Mouse (Mus musculus): ENCODE measurements around the gene Pla2g3.
A peak's percentile ranks its signal among the peaks of the same experiment; 100 is the strongest.

Gene Pla2g3

GRCm38 (mm10) chr11:3494857-3495256, 6.8 kb downstream of the Pla2g3 start:
- DNase-seq (ENCODE audit: low spot score in 2 of 2), result no peak

DNA sequence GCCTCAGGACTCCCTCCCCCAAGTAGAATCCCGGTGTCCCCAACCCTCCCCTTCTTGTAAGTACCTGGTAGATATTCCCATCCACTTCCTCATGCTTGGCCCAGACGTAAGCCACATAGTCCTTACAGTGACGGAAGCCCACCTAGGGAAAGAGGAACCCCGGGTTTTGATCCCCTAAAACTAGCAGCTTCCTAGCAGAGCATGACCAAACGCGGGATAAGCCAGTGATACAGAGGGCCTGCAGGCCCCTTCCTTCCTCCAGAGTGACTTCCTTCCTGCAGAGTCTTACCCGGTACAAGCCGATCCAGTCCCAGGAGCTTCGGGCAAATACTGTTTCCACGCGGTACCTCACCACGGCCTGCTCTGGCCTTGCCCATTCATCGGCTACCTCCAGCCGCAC, 7.4 kb downstream of the Pla2g3 start:
- DNase-seq (ENCODE audit: low spot score in 2 of 2), result no peak

GRCm38 (mm10) chr11:3496756-3497155, 8.7 kb downstream of the Pla2g3 start:
- no peak for DNase-seq (ENCODE audit: low spot score in 2 of 2)

DNA sequence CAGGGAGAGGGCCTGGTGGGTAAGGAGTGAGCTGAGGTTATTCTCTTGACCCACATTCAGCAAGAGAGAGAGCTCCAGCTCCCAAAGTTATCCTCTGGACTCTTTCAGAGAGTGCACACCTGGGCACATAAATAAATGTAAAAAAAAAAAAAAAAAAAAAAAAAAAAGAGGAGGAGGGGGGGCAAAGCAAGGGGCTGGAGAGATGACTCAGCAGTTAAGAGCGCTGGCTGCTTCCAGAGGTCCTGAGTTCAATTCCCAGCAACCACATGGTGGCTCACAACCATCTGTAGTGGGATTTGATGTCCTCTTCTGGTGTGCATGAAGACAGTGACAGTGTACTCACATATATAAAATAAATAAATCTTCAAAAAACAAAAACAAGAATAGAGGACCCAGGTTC, 9.2 kb downstream of the Pla2g3 start:
- no peak for DNase-seq (ENCODE audit: low spot score in 2 of 2)

DNA sequence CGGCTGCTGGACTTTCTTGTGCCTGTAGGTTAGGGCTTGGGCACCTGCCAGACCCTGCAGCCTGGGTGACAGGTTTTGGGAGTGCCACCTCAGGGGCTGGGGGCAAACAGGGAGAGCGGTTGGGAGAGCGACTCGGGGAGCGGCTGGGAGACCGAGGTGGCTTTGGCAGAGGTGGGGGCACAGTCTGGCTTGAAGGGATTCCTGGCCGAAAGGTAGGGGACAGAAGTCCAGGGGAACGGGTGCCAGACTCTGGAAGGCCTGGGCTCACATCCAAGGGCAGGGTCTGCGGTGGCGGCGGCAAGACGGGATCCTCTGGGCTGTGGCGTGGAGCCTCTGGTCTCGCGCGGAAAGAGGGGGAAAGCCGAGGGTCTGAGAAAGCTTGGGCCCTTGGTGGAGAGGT, 14.0 kb downstream of the Pla2g3 start:
- DNase-seq (ENCODE audit: low spot score in 2 of 2), result no peak

- DNase-seq (ENCODE audit: low spot score in 2 of 2), result no peak
Observed at GRCm38 (mm10) chr11:3502459-3503072, 14.5 kb downstream of the Pla2g3 start.

DNA sequence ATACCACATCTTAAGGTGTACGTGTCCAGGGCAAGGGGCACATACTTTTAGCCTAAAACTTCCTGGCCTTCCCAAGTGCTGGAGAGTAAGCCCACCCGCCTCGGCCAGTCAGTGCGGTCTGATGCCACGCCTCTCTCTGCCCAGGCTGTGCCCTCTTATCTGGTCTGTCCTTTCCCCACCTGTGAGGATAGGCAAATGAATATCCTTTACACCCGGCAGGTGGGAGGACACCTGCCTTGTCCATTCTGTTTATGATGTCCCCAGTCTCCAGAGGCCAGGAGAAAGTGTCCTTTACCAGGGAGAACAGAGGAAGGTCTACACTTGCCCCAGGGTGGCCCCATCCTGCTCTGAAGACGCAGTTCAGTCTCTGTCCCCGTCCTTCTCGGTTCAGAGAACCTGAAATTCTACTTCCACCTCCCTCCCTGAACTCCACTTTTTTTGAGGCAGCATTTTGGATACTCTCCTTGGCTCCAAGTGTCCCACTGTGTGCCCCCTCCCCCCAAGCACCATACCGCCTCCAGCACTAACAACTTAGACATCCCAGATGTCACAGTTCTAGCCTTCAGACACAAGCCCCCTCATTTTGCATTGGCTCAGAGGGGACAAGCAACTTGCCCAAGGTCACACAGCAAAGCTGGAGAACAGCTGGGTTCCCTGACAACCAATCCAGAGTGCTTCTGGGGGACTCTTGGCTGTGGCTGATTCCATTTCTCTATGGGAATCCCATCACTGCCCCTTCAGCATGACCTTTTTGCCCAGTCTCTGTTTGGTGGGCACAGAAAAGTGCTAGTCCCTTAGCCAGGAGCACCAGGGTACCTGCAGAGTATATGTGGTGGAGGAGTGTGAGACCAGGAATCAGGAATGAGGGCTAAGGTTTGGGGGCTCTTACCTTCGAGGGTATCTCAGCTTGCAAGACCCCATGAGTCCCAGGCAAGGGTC, 15.9 kb downstream of the Pla2g3 start:
- DNase-seq (ENCODE audit: low spot score in 2 of 2), result no peak

DNA sequence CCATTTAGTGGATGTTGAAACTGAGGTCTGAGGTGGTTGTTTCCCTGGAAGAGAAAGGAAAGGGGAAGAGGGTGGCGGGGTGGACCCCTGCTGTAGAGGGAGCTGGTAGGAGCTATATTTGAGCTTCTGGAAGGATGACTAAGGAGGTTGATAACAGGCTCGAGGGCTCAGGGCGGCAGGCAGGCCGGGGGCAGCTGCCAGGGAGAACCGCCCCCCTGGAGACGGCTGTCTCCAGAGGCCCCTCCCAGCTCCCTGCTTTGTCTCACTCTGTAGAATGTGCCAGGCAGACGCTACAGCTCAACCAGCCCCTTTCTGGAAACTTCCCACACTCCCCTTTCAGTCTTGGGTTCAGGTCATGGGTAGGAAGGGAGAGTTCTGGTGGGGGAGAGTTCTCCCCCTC, 20.1 kb downstream of the Pla2g3 start:
- DNase-seq (ENCODE audit: low spot score in 2 of 2), result no peak

- no peak for DNase-seq (ENCODE audit: low spot score in 2 of 2)
Observed at GRCm38 (mm10) chr11:3509181-3510085, 21.3 kb downstream of the Pla2g3 start.

- no peak for DNase-seq (ENCODE audit: low spot score in 2 of 2)
Observed at GRCm38 (mm10) chr11:3510321-3510720, 22.2 kb downstream of the Pla2g3 start.

DNA sequence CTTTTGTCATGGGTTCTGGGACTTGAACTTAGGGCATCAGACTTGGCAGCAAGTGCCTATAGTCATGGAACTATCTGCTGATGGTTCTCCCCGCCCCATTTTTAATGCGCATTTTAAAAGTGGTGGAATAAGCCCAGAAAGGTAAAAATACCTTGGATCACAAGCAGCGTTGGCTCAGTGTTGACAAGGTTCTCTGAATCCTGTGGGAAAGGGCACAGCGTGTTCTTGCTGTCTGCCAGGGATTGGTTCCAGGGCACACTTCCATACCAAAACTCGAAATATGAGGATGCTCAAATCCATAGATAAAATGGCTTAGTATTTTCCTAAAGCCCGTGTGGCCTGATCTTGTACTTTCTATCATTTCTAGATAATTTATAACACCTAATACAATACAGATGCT, 25.2 kb downstream of the Pla2g3 start:
- DNase-seq (ENCODE audit: low spot score in 2 of 2), result no peak

- DNase-seq (ENCODE audit: low spot score in 2 of 2), result peak; percentile 94
Observed at GRCm38 (mm10) chr11:3514529-3515054, 26.5 kb downstream of the Pla2g3 start, which contains the start of gene Selenom. TSS of gene Selenom (plus strand) at chr11:3514684.

DNA sequence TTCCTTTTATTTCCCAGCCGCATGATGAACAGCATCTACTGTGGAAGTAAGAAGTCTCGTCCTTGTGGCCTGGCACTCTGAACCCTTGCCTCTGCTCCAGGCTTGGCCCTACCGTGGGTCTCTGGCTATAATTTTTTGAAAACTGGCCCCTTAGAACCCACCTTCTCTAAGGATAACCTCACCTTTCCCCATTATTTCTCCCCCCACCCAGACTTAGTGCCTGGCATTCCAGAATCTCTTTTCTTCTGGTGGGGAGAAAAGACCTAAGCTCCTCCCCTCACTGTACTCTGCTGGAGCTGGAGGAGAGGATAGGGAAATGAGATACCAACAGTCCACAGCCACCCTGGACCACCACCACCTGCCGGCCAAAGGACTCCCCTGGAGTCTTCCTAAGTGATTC, 27.1 kb downstream of the Pla2g3 start:
- no peak for DNase-seq (ENCODE audit: low spot score in 2 of 2)

DNA sequence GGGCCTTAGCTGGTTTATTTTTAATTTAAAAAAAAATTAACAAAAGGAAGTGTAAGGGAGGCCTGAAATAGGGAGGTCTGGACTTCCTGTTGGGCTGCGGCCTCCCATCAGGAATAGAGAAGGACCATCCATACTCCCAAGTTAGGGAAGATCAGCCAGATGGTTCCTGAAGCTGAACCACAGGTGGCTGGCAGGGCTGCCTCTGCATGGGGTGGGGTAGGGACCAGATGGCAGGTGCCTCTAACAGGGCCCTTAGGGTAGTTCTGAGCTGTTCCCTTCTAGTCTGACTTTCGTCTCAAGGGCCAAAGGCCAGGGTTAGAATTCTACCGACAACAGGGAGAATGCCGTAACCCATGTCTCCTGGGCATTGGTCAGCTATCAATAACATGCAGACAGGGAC, 27.6 kb downstream of the Pla2g3 start:
- DNase-seq (ENCODE audit: low spot score in 2 of 2), result no peak

DNA sequence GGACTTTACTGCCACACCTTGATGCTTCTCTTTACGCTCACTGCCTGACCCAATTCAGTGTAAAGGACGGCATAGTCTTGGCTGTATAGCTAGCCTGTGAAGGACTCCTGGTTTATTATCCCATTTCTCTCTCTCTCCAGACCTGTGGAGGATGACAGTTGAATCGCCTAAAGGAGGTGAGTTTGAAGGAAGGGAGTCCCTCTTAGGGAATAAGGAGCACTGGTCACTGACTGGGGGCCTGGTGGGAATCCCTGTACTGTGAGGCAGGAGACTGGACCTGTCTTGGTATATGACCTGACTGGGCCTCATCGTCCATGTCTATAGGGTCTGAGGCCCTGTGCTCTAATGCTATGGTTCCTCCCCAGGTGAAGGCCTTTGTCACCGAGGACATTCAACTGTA, 28.0 kb downstream of the Pla2g3 start:
- DNase-seq (ENCODE audit: low spot score in 2 of 2), result no peak

DNA sequence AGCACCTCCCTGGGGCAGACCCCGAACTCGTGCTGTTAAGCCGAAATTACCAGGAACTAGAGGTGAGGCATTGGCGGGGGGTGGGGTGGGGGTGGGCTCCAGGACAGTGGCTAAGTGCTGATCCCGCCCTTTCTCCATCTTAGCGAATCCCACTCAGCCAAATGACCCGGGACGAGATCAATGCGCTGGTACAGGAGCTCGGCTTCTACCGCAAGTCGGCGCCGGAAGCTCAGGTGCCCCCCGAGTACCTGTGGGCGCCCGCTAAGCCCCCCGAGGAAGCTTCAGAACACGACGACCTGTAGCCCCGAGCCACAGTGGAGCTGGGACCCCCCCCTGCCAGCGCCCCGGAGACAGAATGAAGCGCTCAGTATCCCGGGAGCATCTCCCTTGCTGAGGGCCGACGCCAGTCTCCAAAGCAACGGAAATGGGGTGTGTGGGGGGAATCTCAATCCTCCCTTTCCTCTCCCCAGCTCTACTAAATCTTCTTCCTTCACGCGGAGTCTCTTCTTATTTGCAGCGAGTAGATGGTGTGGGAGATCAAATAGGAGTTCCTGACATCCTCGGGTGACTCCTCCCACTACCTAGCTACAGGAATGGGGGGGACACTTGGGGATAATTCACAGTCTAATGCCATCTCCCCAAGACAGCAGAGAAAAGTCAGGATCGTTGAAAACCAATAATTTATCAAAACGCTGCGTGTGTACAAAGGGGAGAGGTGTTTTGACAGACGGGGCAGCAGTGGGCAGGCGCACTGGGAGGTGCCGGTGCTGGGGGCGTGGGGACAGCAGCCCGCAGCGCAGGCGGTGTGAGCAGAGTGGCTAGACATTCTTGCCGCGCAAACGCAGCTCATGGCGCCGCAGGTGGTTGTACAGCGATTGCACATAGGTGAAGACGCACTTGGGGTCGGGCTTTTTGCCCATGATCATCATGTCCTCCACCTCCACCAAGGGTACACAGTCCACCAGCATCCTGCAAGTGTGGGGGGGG, 29.1 kb downstream of the Pla2g3 start:
- no peak for DNase-seq (ENCODE audit: low spot score in 2 of 2)

DNA sequence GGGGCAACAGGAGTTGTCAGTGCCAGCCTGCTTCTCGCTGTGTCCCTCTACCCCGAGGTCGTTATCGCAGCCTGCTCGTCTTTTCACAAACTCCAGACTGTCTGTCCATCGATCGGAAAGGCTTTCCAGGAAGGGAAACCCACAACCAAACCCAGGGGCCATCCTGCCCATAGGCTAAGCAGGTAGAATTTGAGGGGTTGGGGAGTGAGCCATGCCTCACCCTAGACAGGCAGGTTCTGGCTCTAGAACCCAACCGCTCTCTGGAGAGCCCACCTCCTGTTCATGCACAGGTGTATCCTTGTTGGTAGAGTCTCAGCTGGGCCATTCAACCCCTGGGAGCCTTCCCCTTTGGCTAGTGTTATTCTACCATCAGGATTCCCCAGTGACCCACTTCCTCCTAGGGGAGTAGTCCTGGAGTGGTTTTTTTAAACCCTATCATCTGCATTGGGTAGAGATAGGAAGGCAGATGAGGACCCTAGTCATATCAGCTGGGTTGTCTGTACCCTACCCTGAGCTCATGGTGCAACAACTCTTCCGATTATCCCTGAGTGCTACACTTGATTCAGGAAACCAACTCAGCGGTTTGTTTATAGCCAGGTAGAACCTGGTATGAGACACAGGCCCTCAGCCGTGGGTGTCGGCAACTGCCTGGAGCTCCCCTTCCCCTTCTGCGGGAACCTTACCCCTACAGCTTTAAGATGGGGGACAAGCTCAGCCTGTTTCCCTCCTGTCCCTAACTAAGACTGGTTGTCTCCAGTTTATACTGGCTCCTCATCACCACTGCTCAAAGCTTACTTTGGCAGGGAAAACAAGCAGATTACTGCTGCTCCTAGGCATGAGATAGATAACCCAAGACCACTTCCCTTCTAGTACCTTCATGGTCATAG, 30.0 kb downstream of the Pla2g3 start:
- DNase-seq (ENCODE audit: low spot score in 2 of 2), result no peak

DNA sequence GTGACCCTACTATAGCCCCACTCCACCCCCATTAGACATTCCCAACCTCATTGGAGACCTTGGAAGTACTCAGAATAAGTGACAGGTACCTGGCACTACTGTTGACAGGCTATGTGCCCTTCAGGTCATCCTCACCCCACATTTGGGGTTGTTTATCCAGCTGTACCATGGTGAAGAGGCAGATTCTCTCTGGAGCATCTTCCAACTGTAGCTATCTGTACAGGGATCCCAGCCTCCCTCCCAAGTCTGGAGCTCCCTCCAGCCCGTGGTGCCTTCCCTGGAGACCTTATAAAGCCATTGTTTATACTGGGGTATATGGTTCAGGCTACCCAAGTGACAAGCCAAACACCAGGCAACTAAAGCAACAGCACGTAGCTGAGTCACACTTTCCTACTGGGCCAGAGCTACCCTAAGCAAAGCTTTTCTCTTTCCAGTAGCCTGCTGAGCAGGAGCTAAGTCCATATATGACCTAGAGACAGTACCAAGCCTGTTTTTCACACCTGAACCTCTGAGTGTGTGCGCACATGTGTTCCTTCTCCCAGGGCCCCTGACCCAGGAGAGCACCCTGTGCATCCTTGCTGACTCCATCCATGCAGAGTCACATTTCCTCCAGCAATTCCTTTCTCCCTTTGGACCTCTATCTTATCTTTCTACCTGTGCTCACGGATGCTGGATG, 31.1 kb downstream of the Pla2g3 start:
- DNase-seq (ENCODE audit: low spot score in 2 of 2), result no peak

DNA sequence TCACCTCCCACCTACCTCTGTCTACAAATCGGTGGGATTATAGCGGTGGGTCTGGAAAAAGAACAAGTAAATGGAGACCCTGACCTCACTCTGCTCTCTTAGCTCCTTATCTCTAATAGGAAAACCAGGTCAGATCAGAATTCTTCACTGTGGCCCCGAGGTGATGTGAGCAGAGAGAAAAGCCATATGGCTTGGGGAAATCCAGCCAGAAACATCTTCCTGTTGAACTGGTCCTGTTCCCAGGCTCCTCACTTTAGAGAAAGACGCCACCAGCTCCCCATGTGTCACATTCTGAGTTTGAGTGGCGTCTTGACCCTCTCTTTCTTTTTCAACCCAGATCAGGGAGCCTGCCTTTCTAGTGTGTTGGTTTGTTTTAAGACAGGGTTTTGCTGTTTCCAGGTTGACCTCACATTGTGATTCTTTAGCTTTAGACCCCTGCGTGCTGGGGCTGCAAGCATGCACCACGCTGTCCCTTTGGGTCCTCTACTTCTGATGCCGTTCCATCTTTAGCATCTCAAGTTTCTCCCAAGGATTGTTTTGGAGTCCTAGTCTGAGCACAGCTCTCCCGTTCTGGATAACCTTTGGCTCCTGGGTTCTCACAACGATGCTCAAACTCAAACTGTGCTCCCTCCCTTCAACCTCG, 31.8 kb downstream of the Pla2g3 start:
- DNase-seq (ENCODE audit: low spot score in 2 of 2), result no peak
